Mouse (Mus musculus) heart, embryonic 16.5 days (tissue): ENCODE measurements around the gene Hnrnpl. TPM values are rescaled to one million over a fixed set of nuclear protein-coding genes. Genes with fewer than 3 reads are reported as not detected.

ENCODE experiments used
- ATAC-seq: fragments of 200-750 bp; cut with Nextera tagmentation; replicated peaks from 2 replicates; pipeline ENCODE4 v1.8.0; 2017; ENCODE audit warnings: moderate number of reproducible peaks; ENCODE audit not compliant: insufficient read depth, low FRiP score; ENCODE audit errors: extremely low read depth
- H3K27ac ChIP-seq: fragments of 300-500 bp; sonication (generic); 2 replicates; pipeline ENCODE4 v1.5.1; 2014; ENCODE audit warnings: mild to moderate bottlenecking, low read length, control low read depth, moderate library complexity
- H3K27me3 ChIP-seq: fragments of 300-500 bp; sonication (generic); 2 replicates; pipeline ENCODE4 v1.6.1; 2014; ENCODE audit warnings: low read length, mixed read lengths; ENCODE audit not compliant: control insufficient read depth, insufficient read depth
- H3K36me3 ChIP-seq: fragments of 300-500 bp; sonication (generic); 2 replicates; pipeline ENCODE4 v1.6.1; 2014; ENCODE audit not compliant: control insufficient read depth, insufficient read depth
- H3K4me1 ChIP-seq: fragments of 300-500 bp; sonication (generic); 2 replicates; pipeline ENCODE4 v1.6.1; 2014; ENCODE audit warnings: low read length, mixed read lengths; ENCODE audit not compliant: control insufficient read depth, insufficient read depth
- H3K4me2 ChIP-seq: fragments of 300-500 bp; sonication (generic); 2 replicates; pipeline ENCODE4 v1.6.1; 2014; ENCODE audit warnings: low read depth, mild to moderate bottlenecking, control low read depth, low read length
- H3K4me3 ChIP-seq: fragments of 300-500 bp; sonication (generic); 2 replicates; pipeline ENCODE4 v1.5.1; 2014; ENCODE audit warnings: mild to moderate bottlenecking, control low read depth, low read length
- H3K9ac ChIP-seq: fragments of 300-500 bp; sonication (generic); 2 replicates; pipeline ENCODE4 v1.6.1; 2014; ENCODE audit warnings: low read length, control low read depth
- H3K9me3 ChIP-seq: fragments of 300-500 bp; sonication (generic); replicated peaks from 2 replicates; pipeline ENCODE4 v1.6.1; 2016; ENCODE audit warnings: low read length; ENCODE audit not compliant: control insufficient read depth
- WGBS: fragments of 180-500 bp; shearing (Covaris S2); extraction: QIAGEN DNeasy Blood & Tissue Kit; methylation state at CpG from one replicate; pipeline ENCODE4 v1.1.7; 2014; 5-methylcytosine and 5-hydroxymethylcytosine counted together
- polyA plus RNA-seq: library from polyadenylated mRNA; unstranded; fragments of >200 nt; fragmentation: Nextera tagmentation; extraction: Ambion mirVana; gene quantifications from 2 replicates; pipeline ENCODE4 v1.2.1, GENCODE M21; 2015

Gene Hnrnpl
- polyA plus RNA-seq, 1 experiment from 2014 or later = 139 TPM

DNA sequence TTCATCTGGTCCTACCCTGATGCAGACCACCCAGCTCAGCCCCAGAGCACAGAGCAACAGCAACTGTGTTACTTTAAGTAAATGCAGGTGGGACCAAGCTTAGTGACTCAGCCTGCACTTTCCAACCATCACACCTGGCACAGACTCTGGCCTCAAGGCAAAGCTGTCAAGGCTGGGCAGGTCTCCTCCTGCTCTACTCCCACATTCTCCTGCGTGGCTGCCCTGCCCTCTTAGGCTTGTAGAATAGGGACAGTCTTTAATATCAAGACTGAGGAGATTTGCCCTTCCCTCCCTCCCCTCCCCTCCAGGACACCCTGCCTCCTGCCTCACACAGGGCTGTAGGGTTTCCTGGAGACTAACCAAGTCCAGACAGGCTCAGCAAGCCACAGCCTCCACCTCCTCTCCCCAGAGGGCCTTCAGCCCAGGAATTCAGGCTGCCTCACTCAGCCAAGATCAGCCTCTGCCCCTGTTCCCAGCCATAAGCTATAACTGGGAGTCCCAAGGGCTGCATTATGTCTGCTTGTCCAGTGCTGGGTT is 41.4 kb downstream of the Hnrnpl start:
- Histone ChIP-seq H3K36me3 (no peaks in the 10 kb centered on the region), H3K9ac (no peak overlapping the region), H3K4me3 (no peak overlapping the region), H3K27ac (no peak overlapping the region), H3K4me2 (no peak overlapping the region), H3K4me1 (no peaks in the 10 kb centered on the region), H3K27me3 (no peaks in the 10 kb centered on the region), H3K9me3 (no peaks in the 10 kb centered on the region)
- WGBS = 75% methylated on average over 1 of the region's 1 CpGs
- 0 out of 2 replicates have a peak, but pooled peaks have one; percentile 37 for ATAC-seq

DNA sequence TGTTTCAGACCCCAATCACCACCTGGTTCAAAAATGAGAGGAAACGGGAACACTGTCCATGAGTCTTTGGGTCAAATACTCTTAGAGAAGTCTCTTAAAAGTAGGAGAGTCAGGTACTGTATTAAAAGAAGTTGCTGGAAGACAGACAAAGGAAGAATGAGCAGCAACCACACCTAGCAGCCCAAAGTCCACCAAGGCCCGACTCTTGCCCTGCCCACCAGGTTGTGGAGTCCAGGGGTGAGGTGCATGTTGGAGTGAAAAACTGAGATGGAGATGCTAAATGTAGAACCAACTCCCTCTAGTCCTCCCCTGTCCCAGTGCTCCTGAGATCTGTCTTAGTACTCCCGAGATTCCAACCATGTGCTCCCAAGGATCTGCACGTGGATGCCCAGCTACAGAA is 42.3 kb downstream of the Hnrnpl start:
- Histone ChIP-seq H3K27ac (no peak overlapping the region), H3K9ac (no peak overlapping the region), H3K4me1 (no peaks in the 10 kb centered on the region), H3K27me3 (no peaks in the 10 kb centered on the region), H3K4me2 (no peak overlapping the region), H3K4me3 (no peak overlapping the region), H3K9me3 (no peaks in the 10 kb centered on the region), H3K36me3 (no peaks in the 10 kb centered on the region)
- no peak for ATAC-seq
- WGBS = 72% methylated on average over 4 of the region's 4 CpGs

DNA sequence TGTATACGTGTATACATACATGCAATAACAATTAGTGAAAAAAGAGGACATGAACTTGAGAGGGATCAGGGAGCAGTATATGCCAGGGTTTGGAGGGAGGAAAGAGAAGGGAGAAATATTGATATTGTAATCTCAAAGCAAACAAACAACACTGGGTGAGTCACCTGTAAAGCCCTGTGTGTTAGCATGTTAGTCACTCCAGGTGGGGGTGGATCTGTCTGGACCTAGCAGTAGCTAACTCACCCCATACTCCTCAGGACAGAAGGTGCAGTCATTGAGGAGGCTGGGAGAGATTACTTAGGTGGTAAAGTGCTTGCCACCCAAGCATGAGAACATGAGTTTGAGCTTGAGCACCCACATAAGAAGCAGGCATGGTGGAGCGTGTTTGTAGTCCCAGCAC is 51.6 kb downstream of the Hnrnpl start:
- Histone ChIP-seq H3K36me3 (no peaks in the 10 kb centered on the region), H3K4me3 (no peak overlapping the region), H3K4me1 (no peaks in the 10 kb centered on the region; the same call in none of the 2 replicates), H3K9me3 (peaks cover 4% of the 10 kb centered on the region), H3K27ac (no peak overlapping the region), H3K27me3 (no peaks in the 10 kb centered on the region), H3K9ac (no peak overlapping the region), H3K4me2 (no peak overlapping the region)
- WGBS = 82% methylated on average over 2 of the region's 2 CpGs
- no peak for ATAC-seq

DNA sequence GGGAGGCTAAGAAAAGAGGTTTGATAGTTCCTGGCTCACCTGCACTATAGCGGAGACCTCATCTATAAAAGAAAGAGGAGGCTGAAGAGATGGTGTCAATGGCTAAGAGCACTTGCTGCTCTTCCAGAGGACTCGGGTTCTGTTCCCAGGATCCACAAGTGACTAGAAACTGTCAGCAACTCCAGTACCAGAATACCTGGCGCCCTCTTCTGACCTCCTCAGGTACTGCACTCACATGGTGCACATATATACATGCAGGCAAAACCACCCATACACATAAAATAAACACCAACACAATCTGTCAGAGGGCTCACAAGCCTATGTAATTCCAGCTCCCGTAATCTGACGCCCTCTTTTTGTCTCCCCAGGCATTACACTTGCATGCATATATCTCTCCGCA is 52.6 kb downstream of the Hnrnpl start:
- H3K4me2 ChIP-seq = no peak overlapping the region
- peaks cover 5% of the 10 kb centered on the region for H3K4me1 ChIP-seq
- H3K27me3 ChIP-seq = no peaks in the 10 kb centered on the region
- H3K27ac ChIP-seq = no peak overlapping the region
- H3K4me3 ChIP-seq = no peak overlapping the region
- no peak for ATAC-seq
- 88% methylated on average over 6 of the region's 6 CpGs for WGBS
- H3K9me3 ChIP-seq = peaks cover 4% of the 10 kb centered on the region
- no peak overlapping the region for H3K9ac ChIP-seq
- no peaks in the 10 kb centered on the region for H3K36me3 ChIP-seq

DNA sequence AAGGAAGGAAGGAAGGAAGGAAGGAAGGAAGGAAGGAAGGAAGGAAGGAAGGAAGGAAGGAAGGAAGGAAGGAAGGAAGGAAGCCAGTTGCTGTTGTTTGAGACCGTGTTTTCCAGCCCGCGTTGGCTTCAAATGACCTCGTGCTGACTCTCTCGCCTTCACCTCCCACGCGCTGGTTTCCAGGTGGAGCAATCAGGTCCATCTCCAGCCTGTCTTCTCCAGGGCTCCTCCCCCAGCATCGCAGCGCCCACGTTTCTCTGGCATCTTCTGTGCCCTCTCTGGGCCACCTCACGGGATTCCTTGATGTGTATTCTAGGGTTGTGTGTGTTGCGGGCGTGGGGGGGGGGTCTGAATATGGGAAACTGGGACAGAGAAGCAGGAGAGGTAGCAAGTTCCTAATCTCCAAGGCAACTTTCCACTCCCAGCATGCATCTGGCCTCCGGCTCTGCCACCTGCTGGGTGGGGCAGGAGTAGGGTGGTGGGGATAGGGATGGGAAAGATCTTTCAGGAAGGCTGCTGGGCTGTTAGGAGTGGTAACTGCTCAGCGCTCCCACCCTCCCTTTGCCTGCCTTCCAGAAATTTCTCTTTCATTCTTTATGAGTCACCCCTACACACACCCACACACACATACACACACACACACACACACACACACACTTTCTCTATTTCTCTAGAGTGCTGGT is 54.6 kb downstream of the Hnrnpl start:
- Histone ChIP-seq H3K4me1 (peaks cover 9% of the 10 kb centered on the region), H3K9me3 (peaks cover 4% of the 10 kb centered on the region), H3K27me3 (no peaks in the 10 kb centered on the region), H3K36me3 (no peaks in the 10 kb centered on the region), H3K9ac (no peak overlapping the region), H3K27ac (no peak overlapping the region), H3K4me2 (no peak overlapping the region), H3K4me3 (no peak overlapping the region)
- WGBS = 72% methylated on average over 15 of the region's 15 CpGs
- ATAC-seq = no peak

DNA sequence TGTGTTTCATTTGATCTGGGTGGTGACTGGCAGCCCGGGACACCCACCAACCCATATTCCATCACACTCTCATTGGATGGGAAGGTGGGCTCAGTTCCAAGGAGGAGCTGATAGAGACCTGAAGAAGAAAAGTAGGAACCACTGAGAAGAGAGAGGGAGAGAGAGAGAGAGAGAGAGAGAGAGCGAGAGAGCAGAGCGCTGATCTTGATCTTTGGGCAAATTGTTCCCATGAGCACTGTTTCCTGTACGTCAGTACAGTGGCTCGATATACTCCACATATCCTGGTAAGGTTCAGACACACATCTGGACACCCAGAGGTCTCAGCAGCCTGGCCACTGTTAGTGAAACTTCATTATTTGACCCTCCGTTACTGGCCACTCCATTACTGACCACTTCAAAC is 55.2 kb downstream of the Hnrnpl start, which contains the start of gene Lgals7:
Gene Lgals7 (plus strand): TSS at position 314 of the 400 bp plus-strand sequence.
- H3K9ac ChIP-seq = no peak within 1 kb of the TSS
- H3K4me2 ChIP-seq = 0 out of 2 replicates have a peak within 1 kb of the TSS, but pooled peaks have one; percentile 0

DNA sequence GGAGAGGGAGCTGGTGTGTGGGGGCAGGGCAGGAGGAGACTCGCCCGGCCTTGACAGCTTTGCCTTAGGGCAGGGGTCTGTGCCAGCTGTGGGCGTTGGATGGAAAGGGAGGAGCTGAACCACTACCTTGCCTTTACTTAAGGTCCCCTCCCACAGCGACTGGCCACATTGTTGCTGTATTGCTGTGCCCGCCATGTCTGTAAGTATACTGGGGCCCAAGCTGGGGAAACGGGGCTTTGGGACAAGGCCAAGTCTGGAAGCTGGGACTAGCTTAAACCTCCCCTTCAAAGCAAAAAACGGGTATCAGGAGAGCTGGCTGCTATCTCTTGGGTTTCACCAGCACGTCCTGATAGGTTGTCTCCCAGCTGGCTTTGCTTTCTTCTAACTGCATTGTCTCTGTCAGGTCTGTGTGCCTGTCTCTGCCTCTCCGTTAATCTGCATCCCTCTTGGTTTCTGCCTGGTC is 56.0 kb downstream of the Hnrnpl start:
- Histone ChIP-seq H3K9me3 (peaks cover 4% of the 10 kb centered on the region), H3K36me3 (no peaks in the 10 kb centered on the region), H3K4me2 (0 out of 2 replicates have a peak overlapping the region, but pooled peaks have one; percentile 0), H3K9ac (no peak overlapping the region), H3K27ac (no peak overlapping the region), H3K4me1 (peaks cover 9% of the 10 kb centered on the region), H3K4me3 (no peak overlapping the region), H3K27me3 (no peaks in the 10 kb centered on the region)
- WGBS = 30% methylated on average over 9 of the region's 9 CpGs
- no peak for ATAC-seq

More for the DNA sequence above, 55.2 kb downstream of the Hnrnpl start, which contains the start of gene Lgals7:
- Histone ChIP-seq H3K27ac (no peak within 1 kb of the TSS), H3K27me3 (no peaks in the 10 kb centered on the region), H3K4me3 (no peak within 1 kb of the TSS), H3K36me3 (no peaks in the 10 kb centered on the region), H3K4me1 (peaks cover 9% of the 10 kb centered on the region), H3K9me3 (peaks cover 4% of the 10 kb centered on the region)
- WGBS = 75% methylated on average over 6 of the region's 6 CpGs
- ATAC-seq = no peak

DNA sequence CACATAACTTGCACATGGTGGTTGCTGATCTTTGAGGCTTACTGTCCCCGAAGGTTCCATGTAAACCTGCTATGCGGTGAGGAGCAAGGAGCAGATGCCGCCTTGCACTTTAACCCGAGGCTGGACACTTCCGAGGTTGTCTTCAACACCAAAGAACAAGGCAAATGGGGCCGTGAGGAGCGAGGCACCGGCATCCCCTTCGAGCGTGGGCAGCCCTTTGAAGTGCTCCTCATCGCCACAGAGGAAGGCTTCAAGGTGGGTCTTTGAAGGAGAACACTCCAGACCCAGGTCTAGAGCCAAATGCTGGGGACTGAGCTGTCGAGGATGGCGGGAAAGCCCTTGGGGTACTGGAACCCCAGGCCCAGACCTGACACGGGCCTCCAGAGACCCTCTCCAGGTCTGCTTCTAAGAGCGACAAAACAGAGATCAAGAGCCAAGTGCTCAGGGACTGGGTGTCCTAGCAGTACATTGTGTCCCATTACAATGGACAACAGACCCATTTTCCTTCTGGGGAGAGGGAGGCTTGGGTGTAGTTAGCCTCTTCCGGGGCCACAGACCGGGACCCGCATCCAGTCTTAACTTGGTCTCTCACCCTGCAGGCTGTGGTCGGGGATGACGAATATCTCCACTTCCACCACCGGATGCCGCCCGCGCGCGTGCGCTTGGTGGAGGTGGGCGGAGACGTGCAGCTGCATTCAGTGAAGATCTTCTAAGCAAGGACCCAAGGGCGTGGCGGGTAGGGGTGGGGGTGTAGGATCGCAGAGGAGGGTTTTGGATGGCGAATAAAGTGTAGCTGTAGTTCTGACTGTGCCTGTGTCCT is 57.4 kb downstream of the Hnrnpl start:
- WGBS = 39% methylated on average over 33 of the region's 33 CpGs
- ATAC-seq = peak; percentile 62
- H3K9ac ChIP-seq = peak overlapping the region; percentile 69
- H3K4me1 ChIP-seq = peaks cover 9% of the 10 kb centered on the region
- H3K27ac ChIP-seq = peak overlapping the region; percentile 50; the same call in 1 of the 2 replicates
- peak overlapping the region; percentile 70 for H3K4me2 ChIP-seq
- no peaks in the 10 kb centered on the region for H3K27me3 ChIP-seq
- H3K36me3 ChIP-seq = no peaks in the 10 kb centered on the region
- H3K4me3 ChIP-seq = peak overlapping the region; percentile 34
- H3K9me3 ChIP-seq = peaks cover 4% of the 10 kb centered on the region
